Mouse (Mus musculus): ENCODE measurements around the gene Ascc3. TPM values are rescaled to one million over a fixed set of nuclear protein-coding genes. Genes with fewer than 3 reads are reported as not detected.

Ascc3 gene
- polyA plus RNA-seq (2014; fragmentation: Illumina TruSeq; extraction: RNeasy Lipid Tissue Mini Kit (QIAGEN cat#74804); ENCODE audit: low read depth, low replicate concordance): 44.1 TPM

DNA sequence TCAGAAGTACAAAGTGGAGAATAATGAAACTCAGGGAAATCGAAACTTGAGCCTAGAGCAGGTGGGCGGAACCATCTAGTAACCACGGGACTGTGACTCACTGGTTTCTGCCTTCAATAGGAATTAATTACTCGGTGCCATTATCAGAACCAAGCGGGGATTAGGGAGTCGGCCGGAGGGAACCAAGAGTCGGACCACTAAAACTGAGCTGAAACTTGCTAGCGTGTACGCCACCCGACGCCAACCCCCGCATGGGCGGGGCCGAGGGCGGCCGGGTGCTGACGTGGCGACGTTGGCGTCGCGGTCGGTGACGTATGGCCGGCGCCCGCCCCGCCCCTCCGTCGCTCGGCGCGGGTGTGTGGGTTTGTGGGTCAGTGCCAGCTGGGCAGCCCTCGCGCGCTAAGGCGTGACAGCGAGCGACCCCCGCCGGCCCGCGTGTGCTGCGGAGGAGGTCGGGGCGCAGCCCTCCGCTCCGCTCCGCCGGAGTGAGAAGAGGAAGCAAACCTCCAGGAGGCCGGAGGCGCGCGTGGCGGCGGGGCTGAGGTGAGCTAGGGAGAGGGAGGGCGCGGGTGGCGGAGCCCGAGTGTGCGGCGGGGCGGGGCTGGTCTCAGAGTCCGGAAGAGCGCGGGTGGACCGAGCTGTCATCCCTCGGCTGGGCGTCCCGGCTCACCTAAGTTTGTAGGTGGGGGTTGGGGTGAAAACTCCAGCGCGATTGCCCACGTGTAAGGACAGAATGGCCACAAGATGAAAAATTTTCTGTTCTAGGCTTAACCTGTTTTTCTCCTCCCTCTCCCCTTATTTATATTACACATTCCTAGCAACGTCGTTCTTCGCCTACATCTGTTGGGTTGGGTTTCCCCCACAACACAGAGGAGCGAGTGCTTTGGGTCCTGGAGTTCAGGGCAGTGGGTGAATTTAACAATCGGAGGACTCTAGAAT is at the start of gene Ascc3:
Gene Ascc3, plus strand, starts transcription at position 315 of the 939 bp plus-strand sequence.

DNA sequence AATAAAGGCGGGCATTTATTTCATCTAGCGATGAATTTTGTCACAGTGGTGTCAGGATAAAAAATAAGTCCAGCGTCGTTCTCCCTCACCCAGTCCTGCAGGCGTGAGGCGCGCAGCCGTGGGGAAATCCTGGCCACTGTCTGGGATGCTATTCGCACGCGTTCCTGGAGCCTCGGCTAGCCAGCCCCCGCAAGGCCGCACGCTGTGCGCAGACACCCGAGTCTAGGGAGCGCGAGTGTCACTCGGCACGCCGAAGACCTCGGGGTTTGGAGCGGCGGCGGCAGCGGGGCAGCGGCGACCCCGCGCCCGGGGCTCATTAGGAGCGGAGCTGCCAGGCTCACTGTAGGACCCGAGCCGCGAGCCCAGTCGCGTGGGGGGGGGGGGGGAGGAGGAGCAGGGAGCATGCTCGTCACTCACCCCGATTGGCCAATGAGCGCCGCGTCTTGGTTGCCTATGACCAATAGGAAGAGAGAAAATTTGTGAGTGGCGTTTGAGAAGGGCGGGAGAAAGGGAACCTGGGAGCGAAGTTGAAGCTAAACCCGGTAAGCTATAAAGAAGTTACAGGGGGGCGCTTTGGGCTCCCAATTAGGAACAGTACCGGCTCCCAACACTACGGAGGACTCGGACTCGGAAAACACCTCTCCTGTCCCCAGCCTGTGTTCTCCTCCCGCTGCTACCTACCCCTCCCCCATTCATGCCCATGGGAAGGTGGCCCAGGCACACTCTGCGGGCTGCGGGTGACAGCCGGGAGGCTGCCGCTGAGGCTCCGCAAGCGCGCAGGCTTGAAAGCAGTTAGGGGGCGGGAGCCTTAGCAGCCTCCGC is 301.9 kb downstream of the Ascc3 start, which contains the start of gene Sim1:
Gene Sim1, plus strand, starts transcription at position 585 of the 822 bp plus-strand sequence.

